Mouse (Mus musculus) testis, postnatal 14 days (tissue): Measurements from ENCODE around the gene Taar4.

Experiments used
- DNase-seq: peaks from one replicate; pipeline ENCODE4 v3.0.0; 2021; ENCODE audit warnings: low spot score

Gene Taar4

GRCm38 (mm10) chr10:24007034-24007433, 46.7 kb downstream of the Taar4 start:
- DNase-seq, result no peak

GRCm38 (mm10) chr10:24008143-24008542, 47.8 kb downstream of the Taar4 start:
- no peak for DNase-seq
